Mouse (Mus musculus) megakaryocyte progenitor cell, adult 5-6 weeks (primary cell): ENCODE results near the gene Tango2. TPM values are rescaled to one million over a fixed set of nuclear protein-coding genes. Genes with fewer than 3 reads are reported as not detected.

Source experiments
- ATAC-seq: replicated peaks from 2 replicates; pipeline ENCODE4 v1.8.0; 2016; ENCODE audit warnings: mild to moderate bottlenecking, moderate TSS enrichment, inconsistent platforms; ENCODE audit not compliant: poor library complexity
- total RNA-seq, 2 experiments: library from RNA; stranded (forward) in 1 of 2; stranded (reverse) in 1 of 2; fragments of 157-497, 149-512 nt in 1 of 2; fragments of 200-1000 nt in 1 of 2; gene quantifications; 2 replicates each; pipeline versions ENCODE4 v1.2.3 to v1.2.4; 2015 to 2017

The Tango2 gene
- total RNA-seq, 2 experiments from 2014 or later = 8.6 to 20.5 TPM

DNA sequence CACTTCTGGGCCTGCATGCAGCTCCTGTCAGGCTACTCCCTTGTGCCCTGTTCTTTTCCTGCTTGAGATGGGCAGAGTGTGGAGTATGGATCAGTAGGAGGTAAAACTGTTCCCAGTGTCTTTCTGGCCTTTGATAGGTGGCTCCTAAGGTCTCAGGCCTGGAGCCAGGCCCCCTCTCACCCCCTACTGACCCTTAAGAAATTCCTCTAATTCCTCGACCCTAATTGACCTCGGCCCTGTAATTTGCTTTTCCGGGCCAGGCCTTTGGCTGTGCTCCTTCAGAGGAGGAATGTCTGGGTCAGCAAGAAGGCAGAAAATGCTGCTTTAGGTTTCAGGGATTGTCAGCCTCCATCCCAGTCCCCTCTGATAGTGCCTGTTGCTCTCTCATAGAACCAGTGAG lies 35.9 kb upstream of the Tango2 start:
- no peak for ATAC-seq

DNA sequence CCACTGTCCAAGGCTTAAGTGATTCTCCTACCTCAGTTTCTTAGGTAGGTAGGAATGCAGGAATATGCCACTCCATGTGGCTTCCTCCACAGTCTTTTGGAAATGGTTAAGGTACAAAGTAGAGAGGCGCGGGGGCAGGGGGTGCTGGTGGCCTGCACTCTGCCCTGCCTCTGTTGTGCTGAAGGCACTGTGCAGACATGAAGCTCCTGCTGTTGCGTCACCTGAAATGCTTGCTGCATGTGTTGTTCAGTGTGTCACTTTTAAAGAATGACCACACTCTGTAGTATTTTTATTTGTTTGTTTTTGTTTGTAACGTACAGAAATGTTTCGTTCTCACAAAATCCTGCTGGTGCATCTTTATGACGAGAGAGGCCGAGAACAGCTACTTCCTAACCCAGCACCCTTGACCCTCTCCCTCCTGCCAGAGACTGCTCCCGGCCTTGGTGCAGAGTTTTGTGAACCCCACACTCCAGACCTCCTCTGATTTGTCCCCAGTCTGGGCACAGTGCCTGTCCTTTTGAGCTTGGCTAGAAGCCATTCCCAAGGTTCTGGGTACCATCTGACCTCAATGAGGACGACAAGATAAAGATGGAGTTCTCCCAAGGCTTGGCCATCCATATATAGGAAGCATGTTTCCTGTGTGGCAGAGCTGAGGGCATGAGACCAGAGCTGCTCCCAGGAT lies 35.3 kb upstream of the Tango2 start:
- no peak for ATAC-seq

DNA sequence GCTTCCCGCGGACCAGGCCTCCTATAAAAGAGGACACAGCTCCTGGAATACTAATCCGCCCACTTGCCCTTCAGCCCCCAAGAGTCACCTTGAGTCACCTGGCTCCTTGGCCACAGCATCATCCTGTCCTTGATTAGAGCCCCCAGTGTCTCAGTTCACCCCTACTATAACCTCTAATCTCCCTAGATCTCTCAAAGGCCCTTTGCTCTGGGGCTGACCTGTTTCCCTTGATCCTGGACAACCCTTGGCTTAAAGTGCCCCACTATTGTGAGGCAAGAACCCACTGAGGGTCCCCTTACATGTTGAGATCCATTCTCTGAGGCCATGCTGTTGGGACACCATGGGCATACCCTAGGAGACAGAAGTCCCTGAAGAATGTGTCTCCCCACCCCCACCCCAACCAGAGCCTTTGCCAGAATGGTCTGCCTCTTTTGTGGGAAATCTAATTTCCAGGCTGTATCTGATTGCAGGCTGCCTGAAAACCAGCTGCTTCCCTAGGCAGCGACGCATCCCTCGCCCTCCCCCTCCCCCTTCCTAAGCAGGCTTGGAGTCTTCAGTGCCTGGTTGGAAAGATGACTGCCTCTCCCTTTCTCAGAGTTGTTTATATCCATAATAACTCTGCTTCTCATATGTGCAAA lies 33.8 kb upstream of the Tango2 start:
- no peak for ATAC-seq

DNA sequence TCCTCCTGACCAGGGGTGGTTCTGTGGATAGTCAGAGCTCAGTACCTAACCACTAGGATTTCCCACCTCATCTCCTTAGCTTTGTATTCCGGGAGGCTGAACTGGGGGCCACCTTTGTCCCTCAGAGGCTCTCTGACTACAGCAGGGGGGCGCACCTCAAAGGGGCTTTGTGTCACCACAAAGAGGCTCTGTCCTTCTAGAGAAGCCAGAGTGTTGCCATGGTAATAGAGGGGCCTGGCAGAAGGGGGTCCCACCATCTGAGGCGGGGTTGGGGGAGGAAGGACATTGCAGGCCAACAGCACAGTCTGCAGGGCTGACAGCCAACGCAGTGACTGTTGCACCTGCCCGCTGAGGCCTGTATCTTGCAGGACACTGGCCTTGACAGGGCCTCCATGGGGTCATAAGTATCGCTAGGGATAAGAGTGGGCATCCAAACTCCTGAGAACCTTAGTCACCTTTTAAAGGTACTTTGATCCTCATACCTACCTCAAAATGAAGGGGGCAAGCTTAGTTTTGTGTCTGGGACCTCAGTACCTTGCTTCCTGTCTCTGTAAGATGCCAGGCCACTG lies 32.7 kb upstream of the Tango2 start:
- no peak for ATAC-seq

DNA sequence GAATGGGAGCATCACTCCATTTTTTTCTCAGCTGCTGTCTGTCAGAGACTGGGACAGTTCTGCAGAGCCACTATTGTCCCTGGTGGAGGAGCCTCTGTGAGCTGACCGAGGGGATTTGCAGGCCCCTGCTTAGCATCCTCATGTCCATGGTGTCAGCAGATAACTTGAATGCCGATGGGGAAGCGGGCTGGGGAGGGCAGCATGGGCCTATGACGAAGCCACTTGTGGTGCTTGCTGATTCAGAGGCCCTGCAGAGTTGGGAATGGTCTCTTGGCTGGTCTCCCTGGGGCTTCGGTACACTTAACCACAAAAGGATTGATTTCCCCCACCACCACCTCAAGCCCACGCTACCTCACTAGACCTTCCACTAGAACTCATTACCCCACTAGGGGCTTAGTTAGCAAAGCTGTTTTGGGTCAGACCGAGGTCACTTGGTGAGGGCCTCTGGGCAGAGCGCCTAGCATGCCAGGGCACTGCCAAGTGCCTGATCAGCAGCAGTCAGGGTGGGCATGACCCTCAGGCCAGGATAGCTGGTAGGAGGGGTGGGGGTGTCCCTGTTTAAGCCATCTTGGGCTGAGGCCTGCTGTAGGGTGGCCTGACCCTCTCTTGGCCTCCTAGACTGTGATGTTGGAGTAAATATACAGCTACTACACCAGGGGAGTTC lies 31.6 kb upstream of the Tango2 start:
- no peak for ATAC-seq

DNA sequence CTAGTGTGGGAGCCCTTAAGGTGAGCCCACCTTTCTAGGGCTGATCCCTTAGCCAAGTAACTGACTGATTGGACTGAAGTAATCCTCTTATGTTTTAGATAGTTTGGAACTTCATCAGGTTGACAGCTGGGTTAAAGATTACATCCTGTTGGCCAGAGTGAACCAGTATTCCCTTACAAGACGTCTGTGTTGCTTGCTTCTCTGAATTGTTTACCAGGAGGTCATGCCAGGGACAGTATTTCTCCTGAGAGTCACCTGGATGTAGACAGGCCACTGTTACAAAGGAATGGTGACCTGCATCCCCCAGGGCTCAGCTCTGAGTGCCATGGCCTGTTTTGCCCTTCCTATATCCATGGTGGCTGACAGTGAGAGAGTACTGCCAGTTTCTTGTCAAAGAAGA lies 30.6 kb upstream of the Tango2 start:
- ATAC-seq = no peak

- peak; percentile 29; the same call in 1 of the 2 replicates for ATAC-seq
These were observed 29.3 kb upstream of the Tango2 start for GRCm38 (mm10) chr16:18377203-18377602.

DNA sequence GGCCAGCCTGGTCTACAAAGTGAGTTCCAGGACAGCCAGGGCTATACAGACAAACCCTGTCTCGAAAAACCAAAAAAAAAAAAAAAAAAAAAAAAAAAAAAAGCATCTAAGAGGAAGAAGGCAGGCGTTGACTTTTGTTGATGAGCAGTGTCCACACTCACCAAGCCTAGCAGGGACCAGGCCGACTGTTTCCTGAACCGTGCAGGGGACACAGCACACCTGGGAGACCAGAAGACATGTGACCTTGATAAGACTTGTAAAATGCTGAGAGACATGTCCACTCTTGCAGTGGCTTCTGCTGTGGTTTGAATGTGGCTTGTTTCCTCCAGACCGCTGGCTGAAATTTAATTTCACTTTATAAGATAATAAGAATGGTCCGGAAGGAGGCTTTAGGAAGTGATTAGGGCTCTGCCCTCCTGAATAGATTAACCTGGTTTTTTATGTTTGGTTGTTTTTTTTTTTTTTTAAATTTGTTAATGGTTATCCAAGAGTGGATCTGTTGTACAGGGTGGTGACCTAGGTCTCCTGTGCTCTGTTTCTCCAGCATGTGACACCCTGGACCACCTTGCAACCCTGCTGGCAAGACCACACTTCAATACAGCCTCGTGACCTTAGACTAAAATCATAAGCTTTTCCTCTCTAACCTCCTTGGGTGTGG lies 28.5 kb upstream of the Tango2 start:
- peak; percentile 39 for ATAC-seq

- ATAC-seq = no peak
These were observed 25.7 kb upstream of the Tango2 start for GRCm38 (mm10) chr16:18373632-18374031.

DNA sequence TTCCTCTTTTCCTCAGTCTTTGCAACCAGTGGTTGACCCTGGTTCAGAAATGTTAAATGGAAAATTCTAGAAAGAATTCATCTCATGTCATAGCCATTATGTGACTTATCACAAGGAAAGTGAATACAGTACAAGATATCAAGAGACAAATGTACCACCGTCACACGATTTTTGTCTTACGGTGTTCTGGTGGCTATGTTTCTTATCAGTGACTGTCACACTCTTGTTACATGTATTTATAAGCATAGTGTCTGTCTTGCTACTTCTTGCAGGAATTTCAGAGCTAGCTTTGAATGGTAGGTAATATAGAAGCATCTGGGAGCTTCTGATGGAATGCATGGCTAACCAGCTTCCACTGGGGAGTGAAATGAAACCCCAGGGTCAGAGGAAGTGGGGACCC lies 22.3 kb upstream of the Tango2 start:
- ATAC-seq = peak; percentile 66

GRCm38 (mm10) chr16:18366849-18367248 lies 18.9 kb upstream of the Tango2 start:
- no peak for ATAC-seq

DNA sequence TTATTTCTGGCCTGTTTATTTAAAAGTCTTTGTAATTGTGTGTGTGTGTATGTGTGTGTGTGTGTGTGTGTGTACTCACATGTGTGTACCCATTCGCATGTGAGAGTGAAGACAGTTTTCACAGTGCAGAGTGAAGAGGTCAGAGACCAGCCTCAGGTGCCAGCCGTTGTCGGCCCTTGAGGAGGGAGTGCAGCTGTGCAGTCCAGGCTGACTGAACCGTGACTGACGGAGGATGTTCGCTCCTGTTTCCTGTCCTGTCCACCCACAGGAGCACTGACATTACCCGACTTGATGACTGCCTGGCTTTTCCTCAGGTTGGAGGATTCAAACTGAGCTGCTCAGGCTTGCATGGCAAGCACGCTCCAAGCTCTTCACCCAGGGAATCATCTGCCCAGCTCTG lies 15.0 kb upstream of the Tango2 start:
- ATAC-seq = no peak

GRCm38 (mm10) chr16:18360151-18360805 lies 12.4 kb upstream of the Tango2 start:
- no peak for ATAC-seq

GRCm38 (mm10) chr16:18357977-18358376 lies 10.1 kb upstream of the Tango2 start:
- ATAC-seq = no peak

DNA sequence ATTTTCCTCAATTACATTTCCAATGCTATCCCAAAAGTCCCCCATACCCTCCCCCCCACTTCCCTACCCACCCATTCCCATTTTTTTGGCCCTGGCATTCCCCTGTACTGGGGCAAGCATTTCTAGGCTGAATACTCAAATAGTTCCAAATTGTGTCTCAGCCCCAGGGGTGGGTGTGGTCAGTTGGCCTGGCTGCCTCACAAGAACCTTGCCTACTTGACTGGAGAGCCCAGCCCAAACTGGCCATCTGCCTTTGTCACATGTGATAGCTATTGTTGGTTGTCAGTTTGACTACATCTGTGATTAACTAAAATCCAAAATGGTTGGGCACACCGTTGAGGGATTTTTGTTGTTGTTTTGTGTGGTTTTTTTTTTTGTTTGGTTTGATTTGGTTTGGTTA lies 9.1 kb upstream of the Tango2 start:
- no peak for ATAC-seq

GRCm38 (mm10) chr16:18353106-18353505 lies 5.2 kb upstream of the Tango2 start:
- ATAC-seq = peak; percentile 81

- peak; percentile 62 for ATAC-seq
These were observed 3.6 kb upstream of the Tango2 start for GRCm38 (mm10) chr16:18351313-18352055.

- no peak for ATAC-seq
These were observed 1.9 kb upstream of the Tango2 start for GRCm38 (mm10) chr16:18349761-18350325.

GRCm38 (mm10) chr16:18348601-18349175 lies 785 bp upstream of the Tango2 start:
- ATAC-seq = no peak
